Mouse (Mus musculus) limb, embryonic 10.5 days (tissue): ENCODE data around the gene C2cd3. TPM values are rescaled to one million over a fixed set of nuclear protein-coding genes. Genes with fewer than 3 reads are reported as not detected.

ENCODE experiments used
- DNase-seq: peaks from one replicate; pipeline ENCODE4 v3.0.0-alpha.2; 2017; ENCODE audit warnings: low spot score
- H3K27ac ChIP-seq: fragments of 300-500 bp; sonication (generic); 2 replicates; pipeline ENCODE4 v1.5.1; 2016; ENCODE audit warnings: mild to moderate bottlenecking
- H3K27me3 ChIP-seq: fragments of 300-500 bp; sonication (generic); 2 replicates; pipeline ENCODE4 v1.6.1; 2016; ENCODE audit warnings: low read depth, mild to moderate bottlenecking; ENCODE audit not compliant: poor library complexity, severe bottlenecking
- H3K36me3 ChIP-seq: fragments of 300-500 bp; sonication (generic); 2 replicates; pipeline ENCODE4 v1.6.1; 2016; ENCODE audit warnings: mild to moderate bottlenecking, moderate library complexity
- H3K4me1 ChIP-seq: fragments of 300-500 bp; sonication (generic); 2 replicates; pipeline ENCODE4 v1.6.1; 2016
- H3K4me3 ChIP-seq: fragments of 300-500 bp; sonication (generic); 2 replicates; pipeline ENCODE4 v1.5.1; 2016; ENCODE audit warnings: mild to moderate bottlenecking, moderate library complexity
- H3K9me3 ChIP-seq: fragments of 300-500 bp; sonication (generic); replicated peaks from 2 replicates; pipeline ENCODE4 v1.6.1; 2016; ENCODE audit warnings: mild to moderate bottlenecking
- WGBS: fragments of 180-500 bp; shearing (Covaris S2); methylation state at CpG from one replicate; pipeline ENCODE4 v1.1.7; 2016; 5-methylcytosine and 5-hydroxymethylcytosine counted together
- polyA plus RNA-seq: library from polyadenylated mRNA; unstranded; fragments of >200 nt; fragmentation: Nextera tagmentation; extraction: Ambion mirVana; gene quantifications from 2 replicates; pipeline ENCODE4 v1.2.1, GENCODE M21; 2016

Gene C2cd3
- polyA plus RNA-seq, 1 experiment from 2014 or later, result 40.3 TPM

DNA sequence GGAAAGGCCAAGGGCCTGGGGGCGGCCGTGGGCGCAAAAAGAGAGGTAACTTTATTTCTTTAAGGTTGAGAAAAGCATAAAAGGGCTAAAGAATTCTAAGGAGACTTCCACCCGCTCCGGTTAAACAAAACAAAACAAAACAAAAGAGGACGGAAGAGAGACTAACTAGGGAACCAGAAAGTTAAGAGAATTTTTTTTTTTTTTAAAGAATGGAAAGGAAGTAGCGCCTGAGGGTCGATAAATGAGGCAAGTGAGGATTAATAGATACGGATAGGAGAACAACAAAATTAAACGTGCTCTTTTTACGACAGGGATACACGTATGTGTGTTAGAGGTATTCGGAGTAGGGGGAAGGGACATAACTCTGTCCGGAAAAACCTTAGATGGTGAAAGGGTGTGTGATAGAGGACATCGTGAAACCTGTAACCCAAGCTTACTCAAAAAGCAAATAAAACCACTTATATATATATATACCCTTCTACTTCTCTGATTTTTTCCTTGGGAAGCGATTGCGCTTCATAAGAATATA is 483 bp downstream of the C2cd3 start:
- Histone ChIP-seq H3K9me3 (no peaks in the 10 kb centered on the region), H3K27me3 (no peaks in the 10 kb centered on the region), H3K27ac (peak overlapping the region; percentile 93), H3K4me3 (peak overlapping the region; percentile 84), H3K36me3 (peaks cover 32% of the 10 kb centered on the region), H3K4me1 (peaks cover 18% of the 10 kb centered on the region)
- DNase-seq, result no peak
- WGBS, result 8% methylated on average over 17 of the region's 17 CpGs

GRCm38 (mm10) chr7:100378257-100378656 is 6.2 kb downstream of the C2cd3 start:
- Histone ChIP-seq H3K36me3 (peaks cover 85% of the 10 kb centered on the region), H3K4me1 (0 out of 2 replicates have a peak, but pooled peaks cover 2% of the 10 kb centered on the region), H3K9me3 (no peaks in the 10 kb centered on the region), H3K27ac (no peak overlapping the region), H3K27me3 (no peaks in the 10 kb centered on the region), H3K4me3 (no peak overlapping the region)
- no peak for DNase-seq
- 89% methylated on average over 2 of the region's 2 CpGs for WGBS

DNA sequence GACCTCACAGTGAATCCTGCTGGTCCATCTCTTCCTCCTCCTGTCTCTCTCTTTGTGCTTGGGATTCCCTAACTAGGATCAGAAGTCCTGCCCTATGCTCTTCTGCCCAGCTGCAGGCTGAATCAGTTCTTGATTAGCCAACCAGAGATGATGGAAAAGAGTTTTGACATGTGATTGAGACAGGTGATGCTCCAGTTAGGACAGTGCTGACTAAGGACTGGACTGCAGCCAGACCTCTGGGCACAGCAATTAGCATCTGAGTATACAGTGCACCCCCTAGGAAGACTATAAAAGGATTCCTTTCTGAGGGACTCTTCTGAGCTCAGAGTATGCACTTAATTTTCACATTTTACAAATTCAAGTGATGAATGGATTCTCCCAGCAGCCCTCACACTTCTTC is 9.1 kb downstream of the C2cd3 start:
- Histone ChIP-seq H3K36me3 (peaks cover 86% of the 10 kb centered on the region), H3K9me3 (no peaks in the 10 kb centered on the region), H3K27me3 (no peaks in the 10 kb centered on the region), H3K4me1 (no peaks in the 10 kb centered on the region), H3K27ac (no peak overlapping the region), H3K4me3 (no peak overlapping the region)
- no peak for DNase-seq

DNA sequence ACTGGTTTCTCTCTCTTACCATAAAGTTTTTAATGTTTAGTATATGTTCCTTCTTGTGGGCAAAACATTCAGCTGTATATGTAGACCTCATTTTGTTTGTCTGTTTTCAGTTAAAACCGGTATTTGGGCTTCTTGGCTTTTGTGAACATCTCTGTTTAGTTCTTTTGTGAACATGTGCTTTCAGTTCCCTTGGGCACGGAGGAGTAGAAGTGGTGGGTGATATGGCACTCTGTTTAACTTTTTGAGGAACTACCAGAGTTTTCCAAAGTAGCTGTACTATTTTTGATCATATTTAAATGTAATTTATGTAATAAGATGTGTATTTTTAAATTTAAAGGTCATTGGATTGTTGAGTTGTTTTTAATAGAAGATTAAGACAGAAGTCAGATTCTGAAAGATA is 11.2 kb downstream of the C2cd3 start:
- no peaks in the 10 kb centered on the region for H3K27me3 ChIP-seq
- no peak overlapping the region for H3K4me3 ChIP-seq
- DNase-seq, result no peak
- WGBS, result 91% methylated on average over 2 of the region's 2 CpGs
- no peaks in the 10 kb centered on the region for H3K9me3 ChIP-seq
- H3K4me1 ChIP-seq, result no peaks in the 10 kb centered on the region
- no peak overlapping the region for H3K27ac ChIP-seq
- H3K36me3 ChIP-seq, result peaks cover 84% of the 10 kb centered on the region

GRCm38 (mm10) chr7:100388174-100388573 is 16.1 kb downstream of the C2cd3 start:
- Histone ChIP-seq H3K9me3 (no peaks in the 10 kb centered on the region), H3K27ac (no peak overlapping the region), H3K4me3 (no peak overlapping the region), H3K27me3 (no peaks in the 10 kb centered on the region), H3K36me3 (peaks cover 85% of the 10 kb centered on the region), H3K4me1 (no peaks in the 10 kb centered on the region)
- 92% methylated on average over 2 of the region's 2 CpGs for whole genome bisulfite sequencing
- DNase-seq, result no peak

- no peak for DNase-seq
- 90% methylated on average over 8 of the region's 8 CpGs for WGBS
- Histone ChIP-seq H3K36me3 (peaks cover 87% of the 10 kb centered on the region), H3K27me3 (no peaks in the 10 kb centered on the region), H3K4me3 (no peak overlapping the region), H3K4me1 (no peaks in the 10 kb centered on the region), H3K27ac (no peak overlapping the region), H3K9me3 (no peaks in the 10 kb centered on the region)
Observed at GRCm38 (mm10) chr7:100390166-100390565, 18.1 kb downstream of the C2cd3 start.

DNA sequence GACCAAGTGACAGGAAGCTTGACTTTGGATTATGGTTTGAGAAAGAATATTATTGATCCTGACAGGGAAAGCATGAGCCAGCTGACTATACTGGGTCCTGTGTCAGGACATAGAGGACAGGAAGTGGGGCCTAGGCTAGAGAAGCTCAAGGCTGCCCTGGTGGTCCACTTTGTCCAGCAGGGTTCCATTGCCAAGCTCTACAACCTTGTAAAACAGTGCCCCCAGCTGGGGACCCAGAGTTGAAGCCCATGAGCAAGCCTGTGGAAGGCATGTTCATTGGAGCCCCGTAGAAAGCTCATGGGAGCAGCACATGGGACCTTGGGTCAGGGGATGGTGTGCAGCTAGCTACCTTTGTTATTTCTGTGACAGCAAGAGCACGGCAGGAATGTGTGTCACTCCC is 20.2 kb downstream of the C2cd3 start:
- Histone ChIP-seq H3K4me1 (no peaks in the 10 kb centered on the region), H3K27me3 (no peaks in the 10 kb centered on the region), H3K4me3 (no peak overlapping the region), H3K36me3 (peaks cover 97% of the 10 kb centered on the region), H3K27ac (no peak overlapping the region), H3K9me3 (no peaks in the 10 kb centered on the region)
- WGBS, result 84% methylated on average over 2 of the region's 2 CpGs
- DNase-seq, result no peak

DNA sequence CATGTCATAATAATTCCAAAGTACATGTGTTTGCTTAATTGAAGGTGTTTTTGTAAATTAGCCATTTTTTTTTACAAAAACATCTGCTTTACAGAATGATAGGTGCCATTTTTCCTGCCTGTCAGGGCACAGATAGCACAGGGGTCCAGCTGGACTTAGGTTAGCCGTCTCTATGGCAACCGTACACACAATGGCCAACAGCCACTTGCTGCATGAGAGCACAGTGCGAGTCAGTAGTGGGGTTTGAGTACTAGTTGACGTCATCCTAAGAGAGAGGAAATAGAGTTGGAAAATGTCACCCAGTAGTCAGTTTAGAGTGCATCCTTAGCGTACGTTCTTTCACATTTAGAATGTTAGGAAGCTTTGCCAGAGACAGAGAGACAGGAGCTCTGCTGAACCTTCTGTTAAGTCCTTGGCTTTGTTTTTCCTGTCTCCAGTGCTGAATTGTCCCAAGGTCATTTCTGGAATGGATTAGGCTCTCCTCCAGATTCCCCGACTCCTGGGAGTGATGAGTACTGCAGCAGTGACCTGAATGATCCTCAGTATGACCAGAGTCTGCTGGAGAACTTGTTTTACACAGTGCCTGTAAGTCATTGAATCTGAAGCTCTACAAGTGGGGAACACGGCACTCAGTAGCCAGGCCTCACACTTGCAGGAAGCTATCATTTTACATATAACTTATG is 27.3 kb downstream of the C2cd3 start:
- no peaks in the 10 kb centered on the region for H3K4me1 ChIP-seq
- no peaks in the 10 kb centered on the region for H3K27me3 ChIP-seq
- no peaks in the 10 kb centered on the region for H3K9me3 ChIP-seq
- H3K36me3 ChIP-seq, result peaks cover 83% of the 10 kb centered on the region
- no peak for DNase-seq
- H3K4me3 ChIP-seq, result no peak overlapping the region
- H3K27ac ChIP-seq, result no peak overlapping the region
- 74% methylated on average over 8 of the region's 8 CpGs for WGBS

- Histone ChIP-seq H3K27ac (no peak overlapping the region), H3K27me3 (no peaks in the 10 kb centered on the region), H3K9me3 (no peaks in the 10 kb centered on the region), H3K36me3 (peaks cover 81% of the 10 kb centered on the region), H3K4me1 (no peaks in the 10 kb centered on the region), H3K4me3 (no peak overlapping the region)
- 31% methylated on average over 4 of the region's 4 CpGs for WGBS
- no peak for DNase-seq
Observed at GRCm38 (mm10) chr7:100400899-100401539, 29.0 kb downstream of the C2cd3 start.

DNA sequence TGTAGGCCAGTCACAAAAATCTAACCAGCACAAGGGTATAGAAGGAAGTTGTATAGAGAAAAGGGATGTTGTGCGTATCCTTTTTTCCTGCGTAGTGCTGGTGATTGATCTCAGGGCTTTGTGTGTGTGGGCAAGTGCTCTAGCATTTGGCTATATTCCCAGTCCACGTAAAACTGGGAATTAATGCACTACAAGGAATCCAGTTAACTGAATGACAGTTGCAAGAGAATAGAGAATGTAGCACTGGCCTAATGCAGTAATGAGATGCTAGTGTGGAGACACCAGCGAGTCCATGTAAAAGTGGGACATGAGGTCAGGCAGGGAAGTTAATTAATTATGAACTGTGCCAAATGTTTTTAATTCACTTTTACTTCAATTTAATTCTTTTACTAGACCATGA is 30.7 kb downstream of the C2cd3 start:
- Histone ChIP-seq H3K4me3 (no peak overlapping the region), H3K36me3 (peaks cover 82% of the 10 kb centered on the region), H3K4me1 (no peaks in the 10 kb centered on the region), H3K27ac (no peak overlapping the region), H3K27me3 (no peaks in the 10 kb centered on the region), H3K9me3 (no peaks in the 10 kb centered on the region)
- no peak for DNase-seq
- 85% methylated on average over 4 of the region's 4 CpGs for WGBS

GRCm38 (mm10) chr7:100407677-100408076 is 35.6 kb downstream of the C2cd3 start:
- Histone ChIP-seq H3K36me3 (peaks cover 98% of the 10 kb centered on the region), H3K4me1 (no peaks in the 10 kb centered on the region), H3K9me3 (no peaks in the 10 kb centered on the region), H3K27me3 (no peaks in the 10 kb centered on the region), H3K27ac (no peak overlapping the region), H3K4me3 (no peak overlapping the region)
- no peak for DNase-seq
- 92% methylated on average over 5 of the region's 5 CpGs for WGBS

DNA sequence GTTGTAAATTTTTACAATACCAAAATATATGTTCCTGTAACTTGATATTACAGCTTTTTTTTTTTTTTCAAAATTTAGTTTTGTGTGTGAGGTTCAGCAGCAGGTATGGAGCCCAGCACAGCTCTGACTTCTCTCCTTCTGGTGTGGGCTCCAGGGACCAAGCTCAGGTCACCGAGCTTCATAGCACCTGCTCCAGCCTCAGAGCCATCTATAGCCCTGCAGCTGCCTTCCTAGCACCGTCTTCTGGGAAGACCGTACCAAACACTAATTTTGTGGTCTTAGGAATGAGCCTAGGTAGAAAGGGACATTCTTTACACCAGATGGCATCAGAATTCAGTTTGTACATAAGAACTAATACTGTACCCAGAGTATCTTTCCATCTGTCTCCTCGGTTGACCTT is 36.7 kb downstream of the C2cd3 start:
- no peak overlapping the region for H3K27ac ChIP-seq
- 96% methylated on average over 4 of the region's 4 CpGs for WGBS
- DNase-seq, result no peak
- H3K4me3 ChIP-seq, result no peak overlapping the region
- no peaks in the 10 kb centered on the region for H3K9me3 ChIP-seq
- H3K4me1 ChIP-seq, result no peaks in the 10 kb centered on the region
- no peaks in the 10 kb centered on the region for H3K27me3 ChIP-seq
- peaks cover 98% of the 10 kb centered on the region for H3K36me3 ChIP-seq

GRCm38 (mm10) chr7:100425795-100426194 is 53.8 kb downstream of the C2cd3 start:
- Histone ChIP-seq H3K4me3 (no peak overlapping the region), H3K27ac (no peak overlapping the region), H3K4me1 (no peaks in the 10 kb centered on the region), H3K36me3 (peaks cover 99% of the 10 kb centered on the region), H3K27me3 (no peaks in the 10 kb centered on the region), H3K9me3 (no peaks in the 10 kb centered on the region)
- no peak for DNase-seq
- 93% methylated on average over 3 of the region's 3 CpGs for WGBS
